17 mouse cellular contexts compared by ENCODE assay signal in the genomic region with DNA sequence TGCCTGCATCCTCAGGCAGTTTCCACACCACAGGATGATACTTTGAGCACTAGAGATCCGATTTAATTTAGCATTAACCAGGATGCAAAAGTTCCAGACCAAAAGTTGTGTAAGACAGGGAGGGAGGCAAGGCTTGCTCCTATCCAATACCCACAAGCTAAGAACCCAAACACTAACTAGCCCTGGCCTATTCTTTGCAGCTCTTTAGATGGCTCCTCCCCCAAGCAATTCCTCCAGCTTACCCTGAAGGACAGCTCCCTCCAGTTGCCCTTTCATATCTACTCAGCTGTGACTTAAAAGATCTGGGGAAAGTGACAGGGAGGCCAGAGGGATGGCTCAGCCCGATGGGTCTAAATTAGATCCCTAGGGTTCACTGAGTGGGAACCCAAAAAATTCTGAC. TPM values are rescaled to one million over a fixed set of nuclear protein-coding genes. Genes with fewer than 3 reads are reported as not detected.
A peak's percentile ranks its signal among the peaks of the same experiment; 100 is the strongest.
DNase-seq lines count a peak whose midpoint lies in the region; ATAC-seq and TF ChIP-seq lines count a peak whose summit lies in the region.
"Had no signal": no experiment of that assay in that cellular context is flagged by ENCODE, and none has a peak within 500 bp of the region (broad histone marks: within the 10 kb centered on the region; RNA-seq: fewer than 3 reads in every experiment).

No protein-coding gene starts in this region.

- no peak overlapping the region for H3K4me3 ChIP-seq in liver, adult 2 months (ENCODE audit: insufficient read depth, low read depth, low read length)
- no peak overlapping the region for H3K4me3 ChIP-seq in liver, embryonic 11.5 days (ENCODE audit: low read depth, low read length)
- H3K4me3 ChIP-seq in hindbrain, embryonic 13.5 days = no peak overlapping the region
- H3K4me3 ChIP-seq: embryonic facial prominence, embryonic 12.5 days; limb, embryonic 15.5 days; neural tube, embryonic 12.5 days had no signal

- peaks cover 5% of the 10 kb centered on the region for H3K4me1 ChIP-seq in liver, adult 2 months (ENCODE audit: control insufficient read depth, insufficient read depth, low read length)
- peaks cover 44% of the 10 kb centered on the region for H3K4me1 ChIP-seq in liver, embryonic 11.5 days (replicated peaks; ENCODE audit: control insufficient read depth, insufficient read depth, low read length)
- peaks cover 37% of the 10 kb centered on the region for H3K4me1 ChIP-seq in hindbrain, embryonic 13.5 days (replicated peaks)

- H3K9me3 ChIP-seq in liver, embryonic 11.5 days (ENCODE audit: control insufficient read depth, low read length) = no peaks in the 10 kb centered on the region
- H3K9me3 ChIP-seq in hindbrain, embryonic 13.5 days = no peaks in the 10 kb centered on the region
- H3K9me3 ChIP-seq: embryonic facial prominence, embryonic 12.5 days; limb, embryonic 15.5 days; neural tube, embryonic 12.5 days had no signal

- 28% methylated on average over 2 of the region's 2 CpGs for WGBS in liver, adult 2 months
- WGBS in liver, embryonic 11.5 days = 58% methylated on average over 2 of the region's 2 CpGs
- WGBS in hindbrain, embryonic 13.5 days = 50% methylated on average over 2 of the region's 2 CpGs

- peak; percentile 24 for DNase-seq in adrenal gland, postnatal 14 days
- no peak for DNase-seq in adrenal gland, adult 8-10 months
- DNase-seq in liver, adult 2 months (ENCODE audit: extremely low read depth, low read depth, low spot score) = peak; percentile 61
- DNase-seq in liver, embryonic 11.5 days (ENCODE audit: low spot score) = no peak
- peak; percentile 48 to 75 for DNase-seq in kidney, adult 8-10 months
- DNase-seq in retina, embryonic 14.5 days (ENCODE audit: low spot score) = peak; percentile 45
- no peak for DNase-seq in layer of hippocampus, postnatal 25 days (ENCODE audit: extremely low spot score in 1 of 2, low spot score in 1 of 2)
- DNase-seq: cerebellum, postnatal 10 days; gastrocnemius, postnatal 10 days; right cerebral cortex, postnatal 4 days had no signal

- no peak overlapping the region for H3K9ac ChIP-seq in liver, adult 2 months (ENCODE audit: low read depth, low read length)
- no peak overlapping the region for H3K9ac ChIP-seq in liver, embryonic 11.5 days (ENCODE audit: low read depth, low read length)
- H3K9ac ChIP-seq in hindbrain, embryonic 13.5 days = no peak overlapping the region
- H3K9ac ChIP-seq: embryonic facial prominence, embryonic 12.5 days; hindbrain, embryonic 14.5 days; limb, embryonic 15.5 days; neural tube, embryonic 12.5 days had no signal

- ATAC-seq in liver, embryonic 11.5 days (replicated peaks; ENCODE audit: low FRiP score) = no peak
- no peak for ATAC-seq in hindbrain, embryonic 13.5 days (ENCODE audit: low FRiP score)
- ATAC-seq: lung, postnatal 0 days; Patski had no signal

- no peak overlapping the region for H3K27ac ChIP-seq in liver, adult 2 months (replicated peaks; ENCODE audit: insufficient read depth, low read depth, low read length)
- H3K27ac ChIP-seq in liver, embryonic 11.5 days (ENCODE audit: low read depth, low read length) = no peak overlapping the region
- H3K27ac ChIP-seq in hindbrain, embryonic 13.5 days = no peak overlapping the region
- H3K27ac ChIP-seq: embryonic facial prominence, embryonic 12.5 days; hindbrain, embryonic 14.5 days; limb, embryonic 15.5 days; neural tube, embryonic 12.5 days had no signal

- no peak for TF ChIP-seq CTCF in liver, adult 2 months (IDR thresholded peaks at IDR 0.05; ENCODE audit: low read depth, low read length)

- TF ChIP-seq POLR2A in liver, adult 2 months (IDR thresholded peaks at IDR 0.05; ENCODE audit: extremely low read depth, insufficient read depth, low read length) = no peak

- H3K4me2 ChIP-seq in liver, embryonic 11.5 days = no peak overlapping the region
- no peak overlapping the region for H3K4me2 ChIP-seq in hindbrain, embryonic 13.5 days
- H3K4me2 ChIP-seq: embryonic facial prominence, embryonic 12.5 days; hindbrain, embryonic 14.5 days; limb, embryonic 15.5 days; neural tube, embryonic 12.5 days had no signal

- H3K36me3 ChIP-seq in liver, adult 2 months (ENCODE audit: control insufficient read depth, insufficient read depth, low read length) = peaks cover 25% of the 10 kb centered on the region
- peaks cover 28% of the 10 kb centered on the region; the same call in 1 of the 2 replicates for H3K36me3 ChIP-seq in liver, embryonic 11.5 days (ENCODE audit: control insufficient read depth, insufficient read depth, low read length)
- H3K36me3 ChIP-seq in hindbrain, embryonic 13.5 days = peaks cover 32% of the 10 kb centered on the region

- H3K27me3 ChIP-seq in liver, adult 2 months (ENCODE audit: control insufficient read depth, insufficient read depth, low read length) = no peaks in the 10 kb centered on the region
- H3K27me3 ChIP-seq in liver, embryonic 11.5 days (replicated peaks; ENCODE audit: control insufficient read depth, insufficient read depth, low read length) = no peaks in the 10 kb centered on the region
- H3K27me3 ChIP-seq in hindbrain, embryonic 13.5 days = no peaks in the 10 kb centered on the region
- H3K27me3 ChIP-seq: embryonic facial prominence, embryonic 12.5 days; limb, embryonic 15.5 days; neural tube, embryonic 12.5 days; Patski had no signal

- peaks cover 34% of the 10 kb centered on the region; the same call in 1 of the 2 replicates for H3K79me2 ChIP-seq in liver, adult 2 months (ENCODE audit: control insufficient read depth, insufficient read depth, low read length)

RNA-seq across cellular contexts. Expression of gene Pigv, which starts 36.9 kb away (rescaled TPM):
- 13.9 and 17.2 TPM in 2 replicates for total RNA-seq in adrenal gland, postnatal 14 days (2021)
- total RNA-seq in adrenal gland, adult 8-10 months (2022) = 10 to 100 TPM; 26.0 to 31.0 (median 27.3) TPM
- 5.9 and 6.4 TPM in 2 replicates for total RNA-seq in liver, adult 2 months (2014; rRNA removed)
- polyA plus RNA-seq in liver, adult 2 months (2012; rRNA removed) = 5.9 and 7.5 TPM in 2 replicates
- 10.7 and 15.0 TPM in 2 replicates for polyA plus RNA-seq in liver, embryonic 11.5 days (2014; fragmentation: Nextera tagmentation; extraction: Ambion mirVana)
- 1 to 10 TPM; 7.9 to 9.6 TPM for total RNA-seq in layer of hippocampus, postnatal 25 days (2021)
- 13.4 and 14.1 TPM in 2 replicates for polyA plus RNA-seq in hindbrain, embryonic 13.5 days (2015; fragmentation: Nextera tagmentation; extraction: Ambion mirVana)

RNA-seq across cellular contexts. Expression of gene Arid1a, which starts 47.2 kb away (rescaled TPM):
- 58.6 and 69.0 TPM in 2 replicates for total RNA-seq in adrenal gland, postnatal 14 days (2021)
- total RNA-seq in adrenal gland, adult 8-10 months (2022) = 10 to 100 TPM; 50.7 to 84.3 (median 61.1) TPM
- total RNA-seq in liver, adult 2 months (2014; rRNA removed) = 5.9 and 8.5 TPM in 2 replicates
- polyA plus RNA-seq in liver, adult 2 months (2012; rRNA removed) = 21.9 and 25.2 TPM in 2 replicates
- polyA plus RNA-seq in liver, embryonic 11.5 days (2014; fragmentation: Nextera tagmentation; extraction: Ambion mirVana) = 26.6 and 32.4 TPM in 2 replicates
- 10 to 100 TPM; 68.5 to 88.4 TPM for total RNA-seq in layer of hippocampus, postnatal 25 days (2021)
- 35.6 and 37.4 TPM in 2 replicates for polyA plus RNA-seq in hindbrain, embryonic 13.5 days (2015; fragmentation: Nextera tagmentation; extraction: Ambion mirVana)

RNA-seq across cellular contexts. Expression of gene Zdhhc18, which starts 59.4 kb away (rescaled TPM):
- 16.9 and 29.9 TPM in 2 replicates for total RNA-seq in adrenal gland, postnatal 14 days (2021)
- 10 to 100 TPM; 17.9 to 39.5 (median 29.0) TPM for total RNA-seq in adrenal gland, adult 8-10 months (2022)
- total RNA-seq in liver, adult 2 months (2014; rRNA removed) = 8.9 and 15.5 TPM in 2 replicates
- polyA plus RNA-seq in liver, adult 2 months (2012; rRNA removed) = 18.5 and 21.3 TPM in 2 replicates
- polyA plus RNA-seq in liver, embryonic 11.5 days (2014; fragmentation: Nextera tagmentation; extraction: Ambion mirVana) = 2.1 and 3.1 TPM in 2 replicates
- 10 to 100 TPM; 33.6 to 39.8 TPM for total RNA-seq in layer of hippocampus, postnatal 25 days (2021)
- polyA plus RNA-seq in hindbrain, embryonic 13.5 days (2015; fragmentation: Nextera tagmentation; extraction: Ambion mirVana) = 3.4 and 4.4 TPM in 2 replicates

Comparison
In these comparisons a context has a peak if more than half of its experiments do, and no peak if none do; other contexts are left out.
1. DNase-seq: peak in adrenal gland, postnatal 14 days (single experiment), liver, adult 2 months (single experiment), kidney, adult 8-10 months (2 of 2) and retina, embryonic 14.5 days (single experiment); none in adrenal gland, adult 8-10 months (single experiment), liver, embryonic 11.5 days (single experiment) and layer of hippocampus, postnatal 25 days (0 of 2).